Mouse (Mus musculus) forebrain, postnatal 0 days (tissue): Measurements from ENCODE around the gene Chpt1. TPM values are rescaled to one million over a fixed set of nuclear protein-coding genes. Genes with fewer than 3 reads are reported as not detected.

Experiments used
- ATAC-seq: fragments of 200-750 bp; cut with Nextera tagmentation; 2 replicates; pipeline ENCODE4 v1.8.0; 2017; ENCODE audit warnings: mild to moderate bottlenecking, moderate library complexity
- DNase-seq: peaks from one replicate; pipeline ENCODE4 v3.0.0-alpha.2; 2015
- H3K27ac ChIP-seq: fragments of 300-500 bp; sonication (generic); 2 replicates; pipeline ENCODE4 v1.5.1; 2014; ENCODE audit warnings: low read depth, mild to moderate bottlenecking, antibody characterized with exemption, low read length, moderate library complexity, mixed read lengths
- H3K27me3 ChIP-seq: fragments of 300-500 bp; sonication (generic); 2 replicates; pipeline ENCODE4 v1.6.1; 2014; ENCODE audit warnings: mild to moderate bottlenecking, low read length, mixed read lengths; ENCODE audit not compliant: insufficient read depth
- H3K36me3 ChIP-seq: fragments of 300-500 bp; sonication (generic); 2 replicates; pipeline ENCODE4 v1.6.1; 2014; ENCODE audit warnings: mild to moderate bottlenecking, moderate library complexity; ENCODE audit not compliant: insufficient read depth
- H3K4me1 ChIP-seq: fragments of 300-500 bp; sonication (generic); 2 replicates; pipeline ENCODE4 v1.6.1; 2014; ENCODE audit warnings: antibody characterized with exemption; ENCODE audit not compliant: insufficient read depth
- H3K4me2 ChIP-seq: fragments of 300-500 bp; sonication (generic); 2 replicates; pipeline ENCODE4 v1.6.1; 2014; ENCODE audit warnings: low read depth, mild to moderate bottlenecking, moderate library complexity
- H3K4me3 ChIP-seq: fragments of 300-500 bp; sonication (generic); 2 replicates; pipeline ENCODE4 v1.5.1; 2014; ENCODE audit warnings: low read depth, low read length, mixed read lengths
- H3K9ac ChIP-seq: fragments of 300-500 bp; sonication (generic); 2 replicates; pipeline ENCODE4 v1.6.1; 2014; ENCODE audit warnings: mild to moderate bottlenecking
- H3K9me3 ChIP-seq: fragments of 300-500 bp; sonication (generic); 2 replicates; pipeline ENCODE4 v1.6.1; 2016; ENCODE audit warnings: low read length
- CTCF ChIP-seq: sonication (generic); IDR thresholded peaks from 2 replicates; pipeline ENCODE4 v1.5.1; 2016; ENCODE audit warnings: antibody characterized with exemption, control low read depth, low read depth
- WGBS: fragments of 180-500 bp; shearing (Covaris S2); extraction: QIAGEN DNeasy Blood & Tissue Kit; methylation state at CpG from one replicate; pipeline ENCODE4 v1.1.7; 2014; 5-methylcytosine and 5-hydroxymethylcytosine counted together
- polyA plus RNA-seq: library from polyadenylated mRNA; unstranded; fragments of >200 nt; fragmentation: Nextera tagmentation; extraction: Ambion mirVana; gene quantifications from 2 replicates; pipeline ENCODE4 v1.2.1, GENCODE M21; 2015
- total RNA-seq: library from RNA; depleted of rRNA; stranded (reverse); fragments of >200 nt; gene quantifications from 2 replicates; pipeline ENCODE4 v1.2.3, GENCODE M21; 2014

The Chpt1 gene
- total and polyA plus RNA-seq, 2 experiments from 2014 or later, result 19.3 to 21.3 TPM

DNA sequence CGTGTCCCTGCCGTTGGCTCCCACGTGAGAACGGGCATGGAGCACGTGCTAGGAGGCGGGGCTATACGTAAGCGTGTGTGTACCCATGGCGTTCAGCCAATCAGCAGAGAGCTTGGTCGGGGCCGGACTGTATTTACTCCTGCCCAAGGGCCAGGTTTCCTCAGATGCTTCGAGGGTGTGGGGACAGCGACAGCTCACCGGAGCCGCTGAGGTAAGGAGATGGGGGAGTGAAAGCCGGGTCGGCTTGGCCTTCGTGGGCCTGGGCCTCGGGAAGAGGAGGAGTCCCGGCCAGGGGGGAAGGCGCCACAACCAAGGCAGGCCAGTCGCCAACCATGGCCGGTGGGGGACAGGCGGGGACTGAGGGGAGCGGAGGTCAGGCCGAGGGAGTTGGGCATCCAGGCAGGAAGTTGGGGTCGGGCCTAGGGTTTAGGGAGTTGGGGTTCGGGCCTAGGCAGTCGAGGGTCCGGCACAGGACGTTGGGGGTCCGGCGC is 44.3 kb downstream of the Chpt1 start, which contains the start of gene Sycp3:
TSS of gene Sycp3 (plus strand) at position 68 of the 491 bp plus-strand sequence.
- ATAC-seq (no peak), DNase-seq (no peak)
- H3K4me1 ChIP-seq, result no peaks in the 10 kb centered on the region
- H3K4me2 ChIP-seq, result no peak within 1 kb of the TSS
- no peaks in the 10 kb centered on the region for H3K36me3 ChIP-seq
- WGBS, result 88% methylated on average over 33 of the region's 33 CpGs
- no peaks in the 10 kb centered on the region for H3K27me3 ChIP-seq
- no peak for TF ChIP-seq CTCF
- no peak within 1 kb of the TSS for H3K27ac ChIP-seq
- no peak within 1 kb of the TSS for H3K4me3 ChIP-seq
- no peak within 1 kb of the TSS for H3K9ac ChIP-seq
- H3K9me3 ChIP-seq, result no peaks in the 10 kb centered on the region

DNA sequence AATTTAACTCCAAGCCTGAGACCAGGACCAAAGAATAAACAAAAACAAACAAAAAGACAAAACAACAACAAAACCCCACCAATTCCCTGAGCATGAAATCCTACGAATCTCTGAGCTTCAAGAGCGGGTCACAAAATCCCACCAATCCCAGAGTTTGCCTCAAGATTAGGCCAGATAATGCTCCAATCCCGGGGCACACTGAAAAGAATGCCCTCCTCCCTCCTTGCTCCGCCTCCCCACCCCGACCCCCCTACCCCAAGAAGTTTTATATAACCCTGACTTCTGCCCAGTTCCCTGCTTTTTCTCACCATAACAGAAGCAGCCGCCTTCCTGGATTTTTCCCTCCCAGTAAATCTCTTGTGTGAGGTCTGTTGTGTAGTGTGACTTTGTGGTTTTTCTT is 46.1 kb downstream of the Chpt1 start:
- no peaks in the 10 kb centered on the region for H3K27me3 ChIP-seq
- WGBS, result 54% methylated on average over 6 of the region's 6 CpGs
- no peaks in the 10 kb centered on the region for H3K9me3 ChIP-seq
- no peak for TF ChIP-seq CTCF
- no peaks in the 10 kb centered on the region for H3K36me3 ChIP-seq
- H3K27ac ChIP-seq, result no peak overlapping the region
- DNase-seq (no peak), ATAC-seq (no peak)
- H3K9ac ChIP-seq, result no peak overlapping the region
- H3K4me1 ChIP-seq, result no peaks in the 10 kb centered on the region
- H3K4me3 ChIP-seq, result no peak overlapping the region
- H3K4me2 ChIP-seq, result no peak overlapping the region

DNA sequence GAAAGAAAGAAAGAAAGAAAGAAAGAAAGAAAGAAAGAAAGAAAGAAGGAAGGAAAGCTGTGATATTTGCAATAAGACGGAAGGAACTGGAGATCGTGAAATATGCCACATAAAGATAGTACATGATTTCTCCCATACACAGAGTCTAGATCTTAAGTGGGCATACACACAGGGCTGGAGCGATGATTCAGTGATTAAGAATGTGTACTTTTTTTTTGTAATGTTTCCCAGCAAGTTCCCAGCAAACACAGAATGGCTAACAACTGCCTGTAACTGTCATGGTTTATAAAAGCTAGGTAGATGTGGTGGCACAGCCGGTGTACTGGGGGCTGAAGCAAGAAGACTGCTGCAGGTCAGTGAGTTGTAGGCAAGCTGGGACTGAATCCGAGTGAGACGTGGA is 51.9 kb downstream of the Chpt1 start:
- no peak for TF ChIP-seq CTCF
- ATAC-seq (no peak), DNase-seq (no peak)
- Histone ChIP-seq H3K9ac (no peak overlapping the region), H3K36me3 (no peaks in the 10 kb centered on the region; the same call in 1 of the 2 replicates), H3K27me3 (no peaks in the 10 kb centered on the region), H3K4me1 (no peaks in the 10 kb centered on the region), H3K27ac (no peak overlapping the region), H3K9me3 (no peaks in the 10 kb centered on the region), H3K4me2 (no peak overlapping the region), H3K4me3 (no peak overlapping the region)
- WGBS, result 65% methylated on average over 6 of the region's 6 CpGs

DNA sequence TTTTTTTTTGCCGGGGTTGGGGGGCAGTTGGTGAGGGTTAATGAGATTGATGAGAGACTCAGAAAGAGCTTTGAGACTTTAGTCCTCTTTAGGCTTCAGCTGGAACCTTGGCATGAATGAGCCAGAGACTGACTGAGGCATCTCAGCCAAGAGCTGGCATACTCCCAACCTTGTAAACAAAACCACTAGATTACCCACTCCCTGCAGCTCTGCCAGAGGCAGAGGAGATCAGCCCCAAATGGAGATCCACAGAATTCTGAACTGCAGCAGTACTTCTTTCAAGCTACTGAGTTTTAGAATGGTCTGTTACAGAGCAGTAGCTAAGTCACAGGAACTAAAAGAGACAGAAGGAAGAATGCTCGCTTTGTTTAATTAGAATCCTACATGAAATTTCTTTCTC is 52.7 kb downstream of the Chpt1 start:
- ATAC-seq (peak; percentile 75), DNase-seq (peak; percentile 74)
- no peak overlapping the region for H3K9ac ChIP-seq
- H3K4me3 ChIP-seq, result no peak overlapping the region
- 36% methylated on average over 2 of the region's 2 CpGs for WGBS
- TF ChIP-seq CTCF, result no peak
- no peaks in the 10 kb centered on the region for H3K27me3 ChIP-seq
- H3K4me2 ChIP-seq, result no peak overlapping the region
- H3K4me1 ChIP-seq, result no peaks in the 10 kb centered on the region
- peaks cover 8% of the 10 kb centered on the region; the same call in 1 of the 2 replicates for H3K36me3 ChIP-seq
- H3K27ac ChIP-seq, result no peak overlapping the region
- no peaks in the 10 kb centered on the region for H3K9me3 ChIP-seq

DNA sequence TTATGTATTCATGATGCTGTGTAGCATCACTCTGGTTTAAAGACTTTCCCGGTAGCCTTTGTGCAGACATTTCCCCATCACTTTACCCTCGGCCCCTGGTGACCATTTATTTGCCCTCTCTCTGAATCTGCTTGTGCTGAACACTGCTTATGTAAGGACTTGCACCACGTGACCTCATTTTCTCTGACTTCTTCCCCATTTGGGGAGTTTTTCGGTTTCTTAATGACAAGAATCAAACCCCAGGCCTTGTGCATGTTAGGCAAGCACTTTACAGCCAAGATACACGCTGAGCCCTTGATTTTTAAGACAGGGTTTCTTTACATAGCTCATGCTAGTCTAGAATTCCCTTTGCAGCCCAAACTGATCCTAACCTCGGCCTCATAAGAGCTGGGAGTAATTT is 62.6 kb downstream of the Chpt1 start:
- peaks cover 55% of the 10 kb centered on the region for H3K36me3 ChIP-seq
- 89% methylated on average over 6 of the region's 6 CpGs for WGBS

DNA sequence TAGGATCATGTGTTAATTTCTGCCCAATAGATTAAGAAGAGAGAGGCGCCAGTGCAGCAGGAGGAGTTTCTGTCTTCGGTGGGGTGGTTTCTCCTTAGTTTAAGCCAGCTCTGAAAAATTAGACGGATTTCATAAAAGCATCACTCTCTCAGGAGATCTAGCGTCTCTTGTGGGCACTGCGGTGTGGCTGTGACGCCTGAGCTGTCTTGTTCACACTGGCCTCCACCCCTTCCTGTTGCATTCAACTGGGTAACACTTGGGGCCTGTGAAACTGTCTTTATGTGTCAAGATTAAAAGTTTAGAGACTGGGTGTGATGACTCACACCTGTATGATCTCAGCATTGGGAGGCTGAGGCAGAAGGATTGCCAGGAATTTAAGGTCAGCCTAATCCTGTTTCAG is 75.9 kb downstream of the Chpt1 start:
- no peak for TF ChIP-seq CTCF

More for the DNA sequence above, 62.6 kb downstream of the Chpt1 start:
- H3K27me3 ChIP-seq, result no peaks in the 10 kb centered on the region
- no peak overlapping the region for H3K27ac ChIP-seq
- no peak overlapping the region for H3K4me3 ChIP-seq
- no peaks in the 10 kb centered on the region for H3K4me1 ChIP-seq
- TF ChIP-seq CTCF, result no peak
- no peak overlapping the region for H3K4me2 ChIP-seq
- ATAC-seq, result no peak
- H3K9ac ChIP-seq, result no peak overlapping the region
- H3K9me3 ChIP-seq, result no peaks in the 10 kb centered on the region
- no peak for DNase-seq

DNA sequence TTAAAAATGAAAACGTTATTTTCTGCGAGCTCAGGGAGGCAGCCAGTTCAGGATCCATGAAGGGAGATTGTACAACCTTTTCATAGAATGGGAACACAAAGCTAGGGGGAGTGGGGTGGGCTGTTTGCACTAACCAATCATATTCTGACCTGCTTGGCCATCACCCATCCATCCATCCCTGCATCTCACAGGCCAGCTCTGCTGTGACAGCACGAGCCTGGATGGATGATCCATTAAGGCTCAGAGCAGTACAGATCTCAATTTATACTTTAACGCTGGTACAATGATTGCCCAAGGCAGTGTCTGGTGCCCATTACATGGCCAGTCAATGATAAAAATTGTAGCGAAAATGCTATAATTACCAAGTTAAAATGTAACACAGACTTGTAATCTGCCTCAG is 77.0 kb downstream of the Chpt1 start:
- Histone ChIP-seq H3K36me3 (peaks cover 46% of the 10 kb centered on the region), H3K4me3 (no peak overlapping the region), H3K4me2 (no peak overlapping the region), H3K9me3 (no peaks in the 10 kb centered on the region), H3K9ac (no peak overlapping the region), H3K27me3 (no peaks in the 10 kb centered on the region), H3K27ac (no peak overlapping the region), H3K4me1 (no peaks in the 10 kb centered on the region)
- no peak for TF ChIP-seq CTCF
- ATAC-seq (no peak), DNase-seq (no peak)
- WGBS, result 67% methylated on average over 5 of the region's 5 CpGs

More for the DNA sequence above, 75.9 kb downstream of the Chpt1 start:
- no peaks in the 10 kb centered on the region for H3K27me3 ChIP-seq
- no peak overlapping the region for H3K4me3 ChIP-seq
- no peak overlapping the region for H3K27ac ChIP-seq
- peaks cover 48% of the 10 kb centered on the region for H3K36me3 ChIP-seq
- no peak overlapping the region for H3K4me2 ChIP-seq
- ATAC-seq, result no peak
- no peaks in the 10 kb centered on the region for H3K4me1 ChIP-seq
- 93% methylated on average over 6 of the region's 6 CpGs for WGBS
- DNase-seq, result no peak
- no peak overlapping the region for H3K9ac ChIP-seq
- no peaks in the 10 kb centered on the region for H3K9me3 ChIP-seq
